In genomic region chr10:79097161-79097754, GRCm38 (mm10) we compare ENCODE assay signal across 8 mouse cellular contexts. TPM values are rescaled to one million over a fixed set of nuclear protein-coding genes. Genes with fewer than 3 reads are reported as not detected.
A peak's percentile ranks its signal among the peaks of the same experiment; 100 is the strongest.
DNase-seq lines count a peak whose midpoint lies in the region; ATAC-seq lines count a peak whose summit lies in the region.

TSS of gene 2610008E11Rik (minus strand) at chr10:79097600.

- under 1% methylated on average over 36 of the region's 36 CpGs for WGBS in hindbrain, embryonic 11.5 days

- peak; percentile 94 for DNase-seq in Muller cell, postnatal 12 days (ENCODE audit: inconsistent ontology term)
- peak; percentile 96 for DNase-seq in cerebellum, adult 9-11 months
- DNase-seq in frontal cortex, adult 2 months (ENCODE audit: extremely low spot score in 1 of 2, low spot score in 1 of 2): peak; percentile 95 to 96
- peak; percentile 91 for DNase-seq in hindbrain, embryonic 11.5 days (ENCODE audit: low spot score)
- DNase-seq in layer of hippocampus, postnatal 10 days (ENCODE audit: low spot score in 2 of 2): peak; percentile 95
- DNase-seq in lung, postnatal 10 days: peak; percentile 96
- DNase-seq in ovary, postnatal 36 days (ENCODE audit: low spot score): peak; percentile 89
- peak; percentile 92 for DNase-seq in thymus, postnatal 25 days

- peak within 1 kb of the TSS; percentile 98 for H3K27ac ChIP-seq in hindbrain, embryonic 11.5 days (ENCODE audit: low read depth, low read length)

- no peaks in the 10 kb centered on the region for H3K9me3 ChIP-seq in hindbrain, embryonic 11.5 days (ENCODE audit: control insufficient read depth, low read length)

- H3K4me3 ChIP-seq in hindbrain, embryonic 11.5 days (ENCODE audit: low read depth, low read length): peak within 1 kb of the TSS; percentile 75

- peak within 1 kb of the TSS; percentile 49 for H3K4me2 ChIP-seq in hindbrain, embryonic 11.5 days (replicated peaks; ENCODE audit: low read depth, low read length)

- no peaks in the 10 kb centered on the region for H3K4me1 ChIP-seq in hindbrain, embryonic 11.5 days (replicated peaks; ENCODE audit: control insufficient read depth, insufficient read depth, low read length)

- peak; percentile 100 for ATAC-seq in hindbrain, embryonic 11.5 days (ENCODE audit: low FRiP score)

- peak within 1 kb of the TSS; percentile 96 for H3K9ac ChIP-seq in hindbrain, embryonic 11.5 days (ENCODE audit: low read depth, low read length)

- 0 out of 2 replicates have a peak, but pooled peaks cover under 1% of the 10 kb centered on the region for H3K36me3 ChIP-seq in hindbrain, embryonic 11.5 days (ENCODE audit: control insufficient read depth, insufficient read depth, low read length)

- H3K27me3 ChIP-seq in hindbrain, embryonic 11.5 days (ENCODE audit: control insufficient read depth, insufficient read depth, low read length): no peaks in the 10 kb centered on the region

RNA-seq across cellular contexts. Expression of gene 2610008E11Rik, which starts in this region (rescaled TPM):
- 25.0 and 25.4 TPM in 2 replicates for polyA plus RNA-seq in frontal cortex, adult 2 months (2012; rRNA removed)
- 49.1 and 50.4 TPM in 2 replicates for polyA plus RNA-seq in hindbrain, embryonic 11.5 days (2014; fragmentation: Nextera tagmentation; extraction: Ambion mirVana)
- total RNA-seq in layer of hippocampus, postnatal 10 days (2021): 10 to 100 TPM; 28.4 to 28.6 TPM

Comparison
In these comparisons a context has a peak if more than half of its experiments do, and no peak if none do; other contexts are left out.
1. Peak in every context shown above with its lines: DNase-seq, ATAC-seq, H3K4me3 ChIP-seq and H3K27ac ChIP-seq.